Mouse (Mus musculus): ENCODE measurements around the gene Shkbp1. TPM values are rescaled to one million over a fixed set of nuclear protein-coding genes. Genes with fewer than 3 reads are reported as not detected.
A peak's percentile ranks its signal among the peaks of the same experiment; 100 is the strongest.

The Shkbp1 gene
- polyA plus RNA-seq, 1 experiment: 44.5 TPM

- H3K4me1 ChIP-seq (ENCODE audit: control insufficient read depth, insufficient read depth, low read length): no peaks in the 10 kb centered on the region
- H3K27me3 ChIP-seq (ENCODE audit: control insufficient read depth, insufficient read depth, low read length, poor library complexity, severe bottlenecking): no peaks in the 10 kb centered on the region
- no peaks in the 10 kb centered on the region for H3K9me3 ChIP-seq (replicated peaks; ENCODE audit: control insufficient read depth, insufficient read depth, low read length, poor library complexity, severe bottlenecking)
- peak overlapping the region; percentile 77 for H3K4me3 ChIP-seq (ENCODE audit: low read depth, low read length)
- peak overlapping the region; percentile 92 for H3K27ac ChIP-seq (ENCODE audit: insufficient read depth, low read length)
- H3K36me3 ChIP-seq (ENCODE audit: control insufficient read depth, insufficient read depth, low read length, poor library complexity, severe bottlenecking): no peaks in the 10 kb centered on the region
- H3K9ac ChIP-seq (ENCODE audit: low read depth, poor library complexity, severe bottlenecking): peak overlapping the region; percentile 60
- TF ChIP-seq EP300 (IDR thresholded peaks at IDR 0.05; ENCODE audit: insufficient read depth, low read depth, low read length) (peak; percentile 79; the same call in 1 of the 2 replicates), CTCF (IDR thresholded peaks at IDR 0.05; ENCODE audit: low read depth, low read length) (no peak)
Observed at GRCm38 (mm10) chr7:27396184-27397047, 40.6 kb upstream of the Shkbp1 start.

GRCm38 (mm10) chr7:27395521-27396183, 39.8 kb upstream of the Shkbp1 start:
- TF ChIP-seq EP300 (IDR thresholded peaks at IDR 0.05; ENCODE audit: insufficient read depth, low read depth, low read length) (peak; percentile 32; the same call in 1 of the 2 replicates), POLR2A (IDR thresholded peaks at IDR 0.05; ENCODE audit: insufficient read depth, low read length) (no peak)
- no peaks in the 10 kb centered on the region for H3K4me1 ChIP-seq (ENCODE audit: control insufficient read depth, insufficient read depth, low read length)
- peak overlapping the region; percentile 99 for H3K27ac ChIP-seq (ENCODE audit: insufficient read depth, low read length)
- peak overlapping the region; percentile 67 for H3K4me3 ChIP-seq (ENCODE audit: low read depth, low read length)
- peaks cover 1% of the 10 kb centered on the region; the same call in 1 of the 2 replicates for H3K36me3 ChIP-seq (ENCODE audit: control insufficient read depth, insufficient read depth, low read length, poor library complexity, severe bottlenecking)
- H3K27me3 ChIP-seq (ENCODE audit: control insufficient read depth, insufficient read depth, low read length, poor library complexity, severe bottlenecking): no peaks in the 10 kb centered on the region
- H3K9ac ChIP-seq (ENCODE audit: low read depth, poor library complexity, severe bottlenecking): peak overlapping the region; percentile 60
- no peaks in the 10 kb centered on the region for H3K9me3 ChIP-seq (replicated peaks; ENCODE audit: control insufficient read depth, insufficient read depth, low read length, poor library complexity, severe bottlenecking)

GRCm38 (mm10) chr7:27391416-27391815, 35.6 kb upstream of the Shkbp1 start:
- Histone ChIP-seq H3K4me3 (ENCODE audit: low read depth, low read length) (no peak overlapping the region), H3K9ac (ENCODE audit: low read depth, poor library complexity, severe bottlenecking) (no peak overlapping the region), H3K27me3 (ENCODE audit: control insufficient read depth, insufficient read depth, low read length, poor library complexity, severe bottlenecking) (no peaks in the 10 kb centered on the region), H3K4me1 (ENCODE audit: control insufficient read depth, insufficient read depth, low read length) (no peaks in the 10 kb centered on the region), H3K27ac (ENCODE audit: insufficient read depth, low read length) (no peak overlapping the region), H3K9me3 (replicated peaks; ENCODE audit: control insufficient read depth, insufficient read depth, low read length, poor library complexity, severe bottlenecking) (no peaks in the 10 kb centered on the region), H3K36me3 (ENCODE audit: control insufficient read depth, insufficient read depth, low read length, poor library complexity, severe bottlenecking) (peaks cover 2% of the 10 kb centered on the region; the same call in 1 of the 2 replicates)
- TF ChIP-seq POLR2A (IDR thresholded peaks at IDR 0.05; ENCODE audit: insufficient read depth, low read length): no peak
- no peak for TF ChIP-seq EP300 (IDR thresholded peaks at IDR 0.05; ENCODE audit: insufficient read depth, low read depth, low read length)
- TF ChIP-seq CTCF (IDR thresholded peaks at IDR 0.05; ENCODE audit: low read depth, low read length): no peak

GRCm38 (mm10) chr7:27389213-27389612, 33.4 kb upstream of the Shkbp1 start:
- Histone ChIP-seq H3K4me1 (ENCODE audit: control insufficient read depth, insufficient read depth, low read length) (no peaks in the 10 kb centered on the region), H3K36me3 (ENCODE audit: control insufficient read depth, insufficient read depth, low read length, poor library complexity, severe bottlenecking) (peaks cover 2% of the 10 kb centered on the region; the same call in 1 of the 2 replicates), H3K9ac (ENCODE audit: low read depth, poor library complexity, severe bottlenecking) (no peak overlapping the region), H3K27me3 (ENCODE audit: control insufficient read depth, insufficient read depth, low read length, poor library complexity, severe bottlenecking) (no peaks in the 10 kb centered on the region), H3K27ac (ENCODE audit: insufficient read depth, low read length) (peak overlapping the region; percentile 51; the same call in 1 of the 2 replicates), H3K4me3 (ENCODE audit: low read depth, low read length) (no peak overlapping the region), H3K9me3 (replicated peaks; ENCODE audit: control insufficient read depth, insufficient read depth, low read length, poor library complexity, severe bottlenecking) (no peaks in the 10 kb centered on the region)
- TF ChIP-seq CTCF (IDR thresholded peaks at IDR 0.05; ENCODE audit: low read depth, low read length): no peak
- no peak for TF ChIP-seq EP300 (IDR thresholded peaks at IDR 0.05; ENCODE audit: insufficient read depth, low read depth, low read length)
- no peak for TF ChIP-seq POLR2A (IDR thresholded peaks at IDR 0.05; ENCODE audit: insufficient read depth, low read length)

- peaks cover 5% of the 10 kb centered on the region for H3K4me1 ChIP-seq (ENCODE audit: control insufficient read depth, insufficient read depth, low read length)
- no peak for TF ChIP-seq POLR2A (IDR thresholded peaks at IDR 0.05; ENCODE audit: insufficient read depth, low read length)
- 0 out of 2 replicates have a peak, but pooled peaks have one; percentile 21 for TF ChIP-seq EP300 (IDR thresholded peaks at IDR 0.05; ENCODE audit: insufficient read depth, low read depth, low read length)
- TF ChIP-seq CTCF (IDR thresholded peaks at IDR 0.05; ENCODE audit: low read depth, low read length): peak; percentile 84
- H3K4me3 ChIP-seq (ENCODE audit: low read depth, low read length): no peak overlapping the region
- no peaks in the 10 kb centered on the region for H3K9me3 ChIP-seq (replicated peaks; ENCODE audit: control insufficient read depth, insufficient read depth, low read length, poor library complexity, severe bottlenecking)
- H3K36me3 ChIP-seq (ENCODE audit: control insufficient read depth, insufficient read depth, low read length, poor library complexity, severe bottlenecking): no peaks in the 10 kb centered on the region
- H3K9ac ChIP-seq (ENCODE audit: low read depth, poor library complexity, severe bottlenecking): peak overlapping the region; percentile 41; the same call in 1 of the 2 replicates
- H3K27ac ChIP-seq (ENCODE audit: insufficient read depth, low read length): peak overlapping the region; percentile 82
- no peaks in the 10 kb centered on the region for H3K27me3 ChIP-seq (ENCODE audit: control insufficient read depth, insufficient read depth, low read length, poor library complexity, severe bottlenecking)
Observed at GRCm38 (mm10) chr7:27384731-27385130, 28.9 kb upstream of the Shkbp1 start.

Measured in ES-Bruce4 (cell line).